Mouse (Mus musculus) heart, embryonic 12.5 days (tissue): ENCODE data around the gene Extl1. TPM values are rescaled to one million over a fixed set of nuclear protein-coding genes. Genes with fewer than 3 reads are reported as not detected.

Source experiments
- ATAC-seq: fragments of 200-750 bp; cut with Nextera tagmentation; 2 replicates; pipeline ENCODE4 v1.8.0; 2017; ENCODE audit warnings: moderate TSS enrichment, moderate library complexity; ENCODE audit not compliant: insufficient number of reproducible peaks, low FRiP score
- H3K27ac ChIP-seq: fragments of 300-500 bp; sonication (generic); 2 replicates; pipeline ENCODE4 v1.5.1; 2016; ENCODE audit warnings: mild to moderate bottlenecking, moderate library complexity; ENCODE audit not compliant: poor library complexity, severe bottlenecking
- H3K27me3 ChIP-seq: fragments of 300-500 bp; sonication (generic); replicated peaks from 2 replicates; pipeline ENCODE4 v1.6.1; 2016; ENCODE audit warnings: mild to moderate bottlenecking, moderate library complexity
- H3K36me3 ChIP-seq: fragments of 300-500 bp; sonication (generic); 2 replicates; pipeline ENCODE4 v1.6.1; 2016; ENCODE audit warnings: mild to moderate bottlenecking, moderate library complexity
- H3K4me1 ChIP-seq: fragments of 300-500 bp; sonication (generic); replicated peaks from 2 replicates; pipeline ENCODE4 v1.6.1; 2016; ENCODE audit warnings: mild to moderate bottlenecking
- H3K4me2 ChIP-seq: fragments of 300-500 bp; sonication (generic); 2 replicates; pipeline ENCODE4 v1.6.1; 2016; ENCODE audit warnings: mild to moderate bottlenecking, moderate library complexity
- H3K4me3 ChIP-seq: fragments of 300-500 bp; sonication (generic); 2 replicates; pipeline ENCODE4 v1.5.1; 2016; ENCODE audit warnings: mild to moderate bottlenecking
- H3K9ac ChIP-seq: fragments of 300-500 bp; sonication (generic); 2 replicates; pipeline ENCODE4 v1.6.1; 2016; ENCODE audit warnings: mild to moderate bottlenecking, moderate library complexity
- H3K9me3 ChIP-seq: fragments of 300-500 bp; sonication (generic); replicated peaks from 2 replicates; pipeline ENCODE4 v1.6.1; 2016; ENCODE audit warnings: mild to moderate bottlenecking, moderate library complexity
- WGBS: fragments of 180-500 bp; shearing (Covaris S2); methylation state at CpG from one replicate; pipeline ENCODE4 v1.1.7; 2016; 5-methylcytosine and 5-hydroxymethylcytosine counted together
- polyA plus RNA-seq: library from polyadenylated mRNA; unstranded; fragments of >200 nt; fragmentation: Nextera tagmentation; extraction: Ambion mirVana; gene quantifications from 2 replicates; pipeline ENCODE4 v1.2.1, GENCODE M21; 2016

Gene Extl1
- polyA plus RNA-seq, 1 experiment from 2014 or later, result 3.1 TPM

DNA sequence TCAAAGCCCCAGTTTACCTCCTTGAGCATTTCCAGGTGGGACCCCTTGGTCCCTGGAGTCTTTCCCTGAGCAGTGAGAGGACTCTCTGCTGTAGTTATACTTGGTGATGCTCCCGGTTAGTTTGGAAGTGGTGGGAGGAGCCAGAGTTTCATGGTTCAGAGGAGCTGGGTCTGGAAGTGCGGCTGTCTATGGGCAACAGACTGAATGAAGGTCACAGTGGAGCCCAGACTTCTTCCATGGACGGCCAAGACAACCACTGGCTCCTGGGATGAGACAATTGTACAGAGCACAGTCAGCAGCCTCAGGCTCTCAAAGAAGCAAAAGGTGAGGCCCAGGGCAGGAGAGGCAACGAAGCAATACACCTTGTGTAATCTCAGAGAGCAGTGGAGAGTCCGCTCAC is 53.4 kb downstream of the Extl1 start:
- Histone ChIP-seq H3K9ac (no peak overlapping the region), H3K4me2 (no peak overlapping the region), H3K4me1 (peaks cover 21% of the 10 kb centered on the region), H3K9me3 (no peaks in the 10 kb centered on the region), H3K4me3 (no peak overlapping the region), H3K27ac (no peak overlapping the region), H3K27me3 (no peaks in the 10 kb centered on the region), H3K36me3 (peaks cover 40% of the 10 kb centered on the region)
- WGBS, result 53% methylated on average over 5 of the region's 5 CpGs
- no peak for ATAC-seq

DNA sequence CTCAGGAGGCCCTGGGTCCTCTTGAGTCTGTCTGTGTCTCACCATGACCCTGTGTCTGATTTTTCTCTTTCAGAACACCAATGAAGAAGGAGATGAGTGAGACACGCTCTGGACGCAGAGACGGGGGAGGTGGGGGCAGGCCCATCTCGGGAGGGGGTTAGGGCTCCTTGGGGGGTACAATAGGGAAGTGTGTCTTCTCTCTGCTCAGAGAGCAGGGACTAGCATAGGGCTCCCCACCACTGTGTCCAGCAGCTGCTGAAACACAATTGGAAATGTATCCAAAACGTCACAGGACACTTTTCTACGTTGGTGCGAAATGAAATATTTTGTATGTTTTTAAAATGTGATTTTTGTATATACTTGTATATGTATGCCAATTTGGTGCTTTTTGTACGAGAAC is 54.8 kb downstream of the Extl1 start:
- no peak overlapping the region for H3K9ac ChIP-seq
- H3K9me3 ChIP-seq, result no peaks in the 10 kb centered on the region
- no peaks in the 10 kb centered on the region for H3K27me3 ChIP-seq
- no peak overlapping the region for H3K27ac ChIP-seq
- H3K36me3 ChIP-seq, result peaks cover 53% of the 10 kb centered on the region
- peaks cover 21% of the 10 kb centered on the region for H3K4me1 ChIP-seq
- 75% methylated on average over 8 of the region's 8 CpGs for WGBS
- H3K4me2 ChIP-seq, result no peak overlapping the region
- H3K4me3 ChIP-seq, result no peak overlapping the region
- ATAC-seq, result no peak

DNA sequence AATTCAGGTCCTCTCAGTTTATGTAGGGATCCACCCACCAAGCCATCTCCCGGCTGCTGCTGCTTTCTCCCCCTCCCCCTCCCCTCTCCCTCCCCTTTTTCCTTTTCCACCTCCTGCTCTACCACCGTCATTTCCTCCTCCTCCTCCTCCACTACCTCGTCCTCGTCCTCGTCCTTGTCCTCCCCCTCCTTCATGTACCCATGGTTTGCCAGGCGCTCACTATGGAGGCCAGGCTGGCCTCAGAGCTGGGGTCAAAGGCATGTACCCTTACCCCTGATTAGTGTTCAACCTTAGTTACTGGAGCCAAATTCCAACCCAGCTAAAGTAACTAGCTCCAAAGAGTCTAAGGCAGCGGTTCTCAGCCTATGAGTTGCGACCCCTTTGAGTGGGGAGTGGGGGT is 55.5 kb downstream of the Extl1 start:
- no peaks in the 10 kb centered on the region for H3K27me3 ChIP-seq
- no peak overlapping the region for H3K27ac ChIP-seq
- peaks cover 21% of the 10 kb centered on the region for H3K4me1 ChIP-seq
- WGBS, result 50% methylated on average over 8 of the region's 8 CpGs
- no peak overlapping the region for H3K4me2 ChIP-seq
- no peak overlapping the region for H3K9ac ChIP-seq
- H3K9me3 ChIP-seq, result no peaks in the 10 kb centered on the region
- ATAC-seq, result no peak
- no peak overlapping the region for H3K4me3 ChIP-seq
- H3K36me3 ChIP-seq, result peaks cover 55% of the 10 kb centered on the region

DNA sequence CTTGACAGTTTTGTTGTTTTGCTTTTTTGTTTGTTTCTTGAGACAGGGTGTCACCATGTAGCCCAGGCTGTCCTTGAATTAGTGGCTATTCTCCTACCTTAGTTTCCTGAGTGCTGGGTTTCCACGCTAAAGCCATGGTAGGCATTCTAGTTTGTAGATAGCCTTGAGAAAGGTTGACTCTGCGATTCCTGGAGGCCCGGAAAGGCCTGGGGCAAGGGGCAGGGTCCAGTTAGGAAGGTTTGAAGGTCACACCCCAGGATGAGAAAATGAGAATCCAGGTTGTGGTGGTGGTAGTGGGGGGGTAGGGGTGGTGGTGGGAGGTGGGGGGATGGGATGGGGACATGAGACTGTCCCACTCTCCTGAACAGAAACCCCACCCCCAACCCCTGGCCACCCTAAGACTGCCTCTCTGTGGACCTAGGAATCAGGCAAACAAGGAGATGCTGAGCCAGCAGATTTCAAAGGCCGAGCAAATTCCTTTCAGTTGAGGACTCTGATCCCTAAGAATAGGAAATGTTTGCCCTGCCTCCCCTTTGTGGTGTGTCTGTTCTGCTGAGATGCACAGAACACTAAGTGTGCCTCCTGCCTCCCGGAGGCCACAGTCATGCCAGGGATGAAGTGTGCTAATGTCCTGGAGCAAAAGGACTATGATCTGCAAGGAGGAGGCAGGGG is 56.7 kb downstream of the Extl1 start:
- no peak overlapping the region for H3K4me3 ChIP-seq
- H3K27me3 ChIP-seq, result no peaks in the 10 kb centered on the region
- H3K4me1 ChIP-seq, result peaks cover 21% of the 10 kb centered on the region
- H3K9me3 ChIP-seq, result no peaks in the 10 kb centered on the region
- no peak for ATAC-seq
- no peak overlapping the region for H3K9ac ChIP-seq
- H3K27ac ChIP-seq, result no peak overlapping the region
- WGBS, result 53% methylated on average over 5 of the region's 5 CpGs
- H3K36me3 ChIP-seq, result peaks cover 67% of the 10 kb centered on the region
- H3K4me2 ChIP-seq, result no peak overlapping the region

DNA sequence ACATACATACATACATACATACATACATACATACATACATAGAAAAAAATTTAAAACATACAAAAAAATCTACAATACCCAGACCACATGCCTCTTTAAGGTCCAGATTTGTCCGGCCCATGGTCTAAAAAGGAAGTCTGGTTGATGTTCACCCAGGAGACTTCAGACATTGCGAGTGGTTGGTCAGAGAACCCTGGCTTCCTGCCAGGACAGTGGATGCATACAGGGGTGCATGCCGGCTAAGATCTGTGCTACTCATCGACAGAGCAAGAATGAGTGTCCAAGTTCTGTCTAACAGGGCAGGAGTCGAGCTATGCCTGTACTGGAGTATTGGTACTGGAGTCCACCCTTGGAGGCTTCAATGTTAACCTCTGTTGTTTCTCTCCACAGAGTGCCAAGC is 59.0 kb downstream of the Extl1 start:
- Histone ChIP-seq H3K36me3 (peaks cover 84% of the 10 kb centered on the region), H3K9ac (no peak overlapping the region), H3K9me3 (no peaks in the 10 kb centered on the region), H3K4me3 (no peak overlapping the region), H3K4me1 (peaks cover 25% of the 10 kb centered on the region), H3K4me2 (no peak overlapping the region), H3K27me3 (no peaks in the 10 kb centered on the region), H3K27ac (no peak overlapping the region)
- no peak for ATAC-seq
- WGBS, result 50% methylated on average over 5 of the region's 5 CpGs

DNA sequence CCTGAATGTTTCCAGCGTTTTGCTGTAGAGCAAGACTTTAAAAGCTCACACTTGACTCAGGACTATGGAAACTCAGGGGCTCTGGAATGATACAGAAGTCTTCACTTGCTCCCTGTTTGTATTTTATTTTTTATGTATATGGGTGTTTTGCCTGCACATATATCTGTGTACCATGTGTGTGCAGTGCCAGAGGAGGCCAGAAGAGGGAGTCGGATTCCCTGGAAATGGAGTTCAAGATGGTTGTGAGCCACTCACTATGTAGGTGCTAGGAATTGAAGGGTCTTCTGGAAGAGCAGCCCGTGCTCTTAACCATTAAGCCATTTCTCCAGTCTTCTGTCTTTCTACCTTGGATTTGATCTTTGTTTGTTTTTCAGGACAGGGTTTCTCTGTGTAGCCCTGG is 62.1 kb downstream of the Extl1 start:
- 64% methylated on average over 3 of the region's 3 CpGs for WGBS

DNA sequence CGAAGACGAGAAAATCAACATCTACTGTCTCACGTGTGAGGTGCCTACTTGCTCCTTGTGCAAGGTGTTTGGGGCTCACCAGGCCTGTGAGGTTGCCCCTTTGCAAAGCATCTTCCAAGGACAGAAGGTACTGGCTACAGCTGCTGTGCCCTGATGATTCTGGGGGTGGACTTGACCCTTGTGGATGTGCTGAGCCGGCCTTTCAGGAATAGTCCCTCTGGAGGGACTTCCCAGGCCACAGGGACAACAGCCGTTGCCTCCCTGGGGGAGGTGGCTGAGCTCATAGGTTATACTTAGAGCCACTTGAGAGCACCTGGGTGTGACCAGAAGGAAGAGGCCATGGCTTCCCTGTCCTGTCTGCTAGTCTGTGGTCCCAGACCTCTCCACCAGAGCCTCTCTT is 64.0 kb downstream of the Extl1 start:
- WGBS, result 53% methylated on average over 5 of the region's 5 CpGs
- Histone ChIP-seq H3K4me3 (0 out of 2 replicates have a peak overlapping the region, but pooled peaks have one; percentile 10), H3K27ac (peak overlapping the region; percentile 29; the same call in 1 of the 2 replicates), H3K4me2 (peak overlapping the region; percentile 34), H3K9ac (peak overlapping the region; percentile 32; the same call in 1 of the 2 replicates), H3K4me1 (peaks cover 39% of the 10 kb centered on the region), H3K27me3 (no peaks in the 10 kb centered on the region), H3K36me3 (peaks cover 64% of the 10 kb centered on the region), H3K9me3 (no peaks in the 10 kb centered on the region)
- no peak for ATAC-seq

More for the DNA sequence above, 62.1 kb downstream of the Extl1 start:
- Histone ChIP-seq H3K4me3 (no peak overlapping the region), H3K27ac (no peak overlapping the region), H3K36me3 (peaks cover 81% of the 10 kb centered on the region), H3K9ac (no peak overlapping the region), H3K9me3 (no peaks in the 10 kb centered on the region), H3K4me1 (peaks cover 37% of the 10 kb centered on the region), H3K4me2 (no peak overlapping the region), H3K27me3 (no peaks in the 10 kb centered on the region)
- no peak for ATAC-seq

DNA sequence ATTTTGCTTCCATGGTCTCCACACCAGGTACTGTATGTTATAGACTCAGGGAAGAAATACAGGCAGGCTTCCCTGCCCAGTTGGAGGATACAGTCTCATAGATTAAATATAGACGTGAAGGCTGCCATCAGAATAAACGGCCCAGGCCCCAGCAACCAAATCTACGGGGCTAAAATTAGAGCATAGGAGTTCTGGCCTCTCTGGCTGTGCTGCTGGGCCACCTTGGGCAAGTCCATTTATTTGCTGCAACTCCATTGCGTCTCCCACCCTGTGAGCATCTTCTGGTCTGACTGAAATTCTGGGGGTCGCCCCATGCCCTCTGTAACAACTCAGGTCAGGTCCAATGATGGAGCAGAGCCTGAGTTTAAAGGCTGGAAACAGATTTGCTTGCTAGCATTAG is 64.6 kb downstream of the Extl1 start:
- Histone ChIP-seq H3K36me3 (peaks cover 59% of the 10 kb centered on the region), H3K27me3 (no peaks in the 10 kb centered on the region), H3K9me3 (no peaks in the 10 kb centered on the region; the same call in 1 of the 2 replicates), H3K4me3 (peak overlapping the region; percentile 10; the same call in 1 of the 2 replicates), H3K4me2 (peak overlapping the region; percentile 34), H3K4me1 (peaks cover 45% of the 10 kb centered on the region), H3K9ac (0 out of 2 replicates have a peak overlapping the region, but pooled peaks have one; percentile 32), H3K27ac (peak overlapping the region; percentile 29)
- ATAC-seq, result no peak
- WGBS, result 47% methylated on average over 5 of the region's 5 CpGs

DNA sequence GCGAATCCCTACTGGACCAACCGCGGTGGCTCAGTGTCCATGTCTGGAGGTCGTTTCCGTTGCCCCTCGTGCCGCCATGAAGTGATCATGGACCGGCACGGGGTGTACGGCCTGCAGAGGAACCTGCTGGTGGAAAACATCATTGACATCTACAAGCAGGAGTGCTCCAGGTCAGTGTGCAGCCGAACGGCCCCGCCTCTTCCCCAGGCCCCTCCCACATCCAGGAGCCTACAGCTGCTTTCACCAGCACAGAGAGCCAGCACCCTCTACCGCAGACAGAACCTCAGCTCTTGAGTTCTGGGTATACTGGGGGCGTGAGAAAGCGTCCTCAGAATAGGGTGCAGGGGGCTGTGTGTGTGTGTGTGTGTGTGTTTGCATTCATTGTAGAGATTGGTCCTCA is 67.3 kb downstream of the Extl1 start:
- peak overlapping the region; percentile 77 for H3K9ac ChIP-seq
- peaks cover 47% of the 10 kb centered on the region for H3K4me1 ChIP-seq
- H3K27me3 ChIP-seq, result no peaks in the 10 kb centered on the region
- ATAC-seq, result peak; percentile 65
- H3K36me3 ChIP-seq, result peaks cover 36% of the 10 kb centered on the region
- 25% methylated on average over 16 of the region's 16 CpGs for whole genome bisulfite sequencing
- H3K4me2 ChIP-seq, result peak overlapping the region; percentile 74
- peak overlapping the region; percentile 57 for H3K4me3 ChIP-seq
- H3K27ac ChIP-seq, result peak overlapping the region; percentile 98
- H3K9me3 ChIP-seq, result peaks cover 5% of the 10 kb centered on the region

DNA sequence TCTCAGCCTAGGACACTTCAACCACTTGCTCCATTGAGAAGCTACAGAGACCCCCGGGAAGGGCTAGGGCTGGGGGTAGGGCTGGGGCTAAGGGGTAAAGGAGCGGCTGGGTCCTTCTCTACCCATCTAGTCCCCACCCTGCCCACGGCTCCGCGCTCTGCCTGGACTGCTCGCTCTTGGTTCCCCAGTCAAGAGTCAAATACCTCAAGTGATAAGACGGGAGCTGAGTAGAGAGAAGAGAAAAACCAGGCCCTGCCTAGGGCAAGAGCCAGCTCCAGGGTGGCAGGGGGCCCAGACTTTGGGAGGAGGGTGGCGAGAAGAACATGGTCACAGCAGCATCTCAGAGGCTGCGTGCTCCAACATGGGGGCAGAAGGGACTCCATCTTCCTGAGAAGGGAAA is 68.2 kb downstream of the Extl1 start:
- Histone ChIP-seq H3K27ac (peak overlapping the region; percentile 98), H3K36me3 (peaks cover 30% of the 10 kb centered on the region), H3K4me2 (peak overlapping the region; percentile 74), H3K4me3 (peak overlapping the region; percentile 57), H3K4me1 (peaks cover 42% of the 10 kb centered on the region), H3K9ac (peak overlapping the region; percentile 77), H3K9me3 (peaks cover 5% of the 10 kb centered on the region), H3K27me3 (no peaks in the 10 kb centered on the region)
- peak; percentile 59 for ATAC-seq
- 21% methylated on average over 9 of the region's 9 CpGs for WGBS

DNA sequence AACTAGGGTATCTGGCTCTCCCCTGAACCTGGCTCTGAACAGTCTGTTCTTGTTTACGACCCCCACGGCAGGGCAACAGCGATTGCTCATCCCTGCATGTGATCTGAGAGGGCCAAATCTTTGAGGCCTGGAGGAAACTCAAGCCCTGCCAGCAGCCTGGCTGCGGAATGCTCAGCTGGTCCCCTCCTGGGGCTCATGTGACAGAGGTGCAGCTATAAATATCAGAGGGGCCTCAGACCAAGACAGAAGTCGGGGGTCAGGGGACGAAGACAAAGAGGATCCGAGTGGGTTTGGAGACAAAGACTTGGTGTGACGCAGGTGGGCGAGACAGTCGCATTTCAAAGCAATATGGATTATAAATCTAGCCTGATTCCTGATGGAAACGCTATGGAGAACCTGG is 68.8 kb downstream of the Extl1 start, which contains the start of gene Trim63:
Gene Trim63, plus strand, starts transcription at position 245 of the 400 bp plus-strand sequence.
- peak; percentile 56 for ATAC-seq
- peak within 1 kb of the TSS; percentile 77 for H3K9ac ChIP-seq
- 18% methylated on average over 11 of the region's 11 CpGs for WGBS
- peaks cover 39% of the 10 kb centered on the region for H3K4me1 ChIP-seq
- H3K4me3 ChIP-seq, result peak within 1 kb of the TSS; percentile 57
- H3K27ac ChIP-seq, result peak within 1 kb of the TSS; percentile 98
- H3K9me3 ChIP-seq, result peaks cover 5% of the 10 kb centered on the region
- H3K4me2 ChIP-seq, result peak within 1 kb of the TSS; percentile 74
- H3K27me3 ChIP-seq, result no peaks in the 10 kb centered on the region
- peaks cover 26% of the 10 kb centered on the region for H3K36me3 ChIP-seq
